Mouse (Mus musculus): ENCODE results near the gene Rpl9. TPM values are rescaled to one million over a fixed set of nuclear protein-coding genes. Genes with fewer than 3 reads are reported as not detected.

Gene Rpl9
- polyA plus RNA-seq, 1 experiment from 2014 or later = 959 TPM

- peaks cover 13% of the 10 kb centered on the region for H3K4me1 ChIP-seq
- H3K4me3 ChIP-seq = peak overlapping the region; percentile 27; the same call in 1 of the 2 replicates
- no peaks in the 10 kb centered on the region for H3K9me3 ChIP-seq (replicated peaks)
- WGBS = 17% methylated on average over 26 of the region's 26 CpGs
- peak overlapping the region; percentile 83 for H3K27ac ChIP-seq (replicated peaks)
- H3K36me3 ChIP-seq = peaks cover 52% of the 10 kb centered on the region
- no peaks in the 10 kb centered on the region for H3K27me3 ChIP-seq (ENCODE audit: low read depth, poor library complexity, severe bottlenecking)
- DNase-seq (ENCODE audit: low spot score) = peak; percentile 63
These were observed 24.6 kb upstream of the Rpl9 start for GRCm38 (mm10) chr5:65415653-65416458.

- no peak for DNase-seq (ENCODE audit: low spot score)
- 29% methylated on average over 12 of the region's 12 CpGs for WGBS
- Histone ChIP-seq H3K4me3 (no peak overlapping the region), H3K9me3 (replicated peaks) (no peaks in the 10 kb centered on the region), H3K4me1 (peaks cover 8% of the 10 kb centered on the region), H3K27ac (replicated peaks) (peak overlapping the region; percentile 46; the same call in 1 of the 2 replicates), H3K36me3 (peaks cover 81% of the 10 kb centered on the region), H3K27me3 (ENCODE audit: low read depth, poor library complexity, severe bottlenecking) (no peaks in the 10 kb centered on the region)
These were observed 16.7 kb upstream of the Rpl9 start for GRCm38 (mm10) chr5:65407989-65408388.

GRCm38 (mm10) chr5:65401251-65401994 lies 10.2 kb upstream of the Rpl9 start:
- H3K4me1 ChIP-seq = no peaks in the 10 kb centered on the region
- no peaks in the 10 kb centered on the region for H3K27me3 ChIP-seq (ENCODE audit: low read depth, poor library complexity, severe bottlenecking)
- peaks cover 91% of the 10 kb centered on the region for H3K36me3 ChIP-seq

GRCm38 (mm10) chr5:65394425-65394824 lies 3.2 kb upstream of the Rpl9 start:
- Histone ChIP-seq H3K4me3 (no peak overlapping the region), H3K9me3 (replicated peaks) (no peaks in the 10 kb centered on the region), H3K27ac (replicated peaks) (no peak overlapping the region), H3K4me1 (peaks cover 18% of the 10 kb centered on the region), H3K27me3 (ENCODE audit: low read depth, poor library complexity, severe bottlenecking) (no peaks in the 10 kb centered on the region), H3K36me3 (peaks cover 67% of the 10 kb centered on the region)
- 92% methylated on average over 7 of the region's 7 CpGs for WGBS
- no peak for DNase-seq (ENCODE audit: low spot score)

More at GRCm38 (mm10) chr5:65401251-65401994, 10.2 kb upstream of the Rpl9 start:
- H3K4me3 ChIP-seq = no peak overlapping the region
- no peaks in the 10 kb centered on the region for H3K9me3 ChIP-seq (replicated peaks)
- DNase-seq (ENCODE audit: low spot score) = peak; percentile 75
- 29% methylated on average over 2 of the region's 2 CpGs for WGBS
- H3K27ac ChIP-seq (replicated peaks) = no peak overlapping the region

GRCm38 (mm10) chr5:65391753-65392152 lies 509 bp upstream of the Rpl9 start:
- DNase-seq (ENCODE audit: low spot score) = no peak
- H3K27me3 ChIP-seq (ENCODE audit: low read depth, poor library complexity, severe bottlenecking) = no peaks in the 10 kb centered on the region
- 5% methylated on average over 12 of the region's 12 CpGs for WGBS
- peak overlapping the region; percentile 87 for H3K4me3 ChIP-seq
- H3K4me1 ChIP-seq = peaks cover 23% of the 10 kb centered on the region
- no peaks in the 10 kb centered on the region for H3K9me3 ChIP-seq (replicated peaks)
- H3K27ac ChIP-seq (replicated peaks) = peak overlapping the region; percentile 99
- peaks cover 66% of the 10 kb centered on the region for H3K36me3 ChIP-seq

- WGBS = 77% methylated on average over 6 of the region's 6 CpGs
These were observed 4.0 kb downstream of the Rpl9 start for GRCm38 (mm10) chr5:65387008-65387867.

GRCm38 (mm10) chr5:65385704-65386103 lies 5.5 kb downstream of the Rpl9 start:
- no peak for DNase-seq (ENCODE audit: low spot score)
- Histone ChIP-seq H3K27ac (replicated peaks) (no peak overlapping the region), H3K27me3 (ENCODE audit: low read depth, poor library complexity, severe bottlenecking) (no peaks in the 10 kb centered on the region), H3K9me3 (replicated peaks) (no peaks in the 10 kb centered on the region), H3K4me1 (peaks cover 13% of the 10 kb centered on the region), H3K4me3 (no peak overlapping the region), H3K36me3 (peaks cover 46% of the 10 kb centered on the region)
- 75% methylated on average over 2 of the region's 2 CpGs for WGBS

More at GRCm38 (mm10) chr5:65387008-65387867, 4.0 kb downstream of the Rpl9 start:
- Histone ChIP-seq H3K4me1 (peaks cover 18% of the 10 kb centered on the region), H3K36me3 (peaks cover 46% of the 10 kb centered on the region), H3K27ac (replicated peaks) (no peak overlapping the region), H3K27me3 (ENCODE audit: low read depth, poor library complexity, severe bottlenecking) (no peaks in the 10 kb centered on the region), H3K4me3 (no peak overlapping the region), H3K9me3 (replicated peaks) (no peaks in the 10 kb centered on the region)
- DNase-seq (ENCODE audit: low spot score) = no peak

GRCm38 (mm10) chr5:65374746-65375145 lies 16.5 kb downstream of the Rpl9 start:
- H3K27ac ChIP-seq (replicated peaks) = no peak overlapping the region
- no peak for DNase-seq (ENCODE audit: low spot score)
- WGBS = 90% methylated on average over 7 of the region's 7 CpGs
- H3K36me3 ChIP-seq = no peaks in the 10 kb centered on the region
- no peaks in the 10 kb centered on the region for H3K9me3 ChIP-seq (replicated peaks)
- no peaks in the 10 kb centered on the region for H3K4me1 ChIP-seq
- no peak overlapping the region for H3K4me3 ChIP-seq
- no peaks in the 10 kb centered on the region for H3K27me3 ChIP-seq (ENCODE audit: low read depth, poor library complexity, severe bottlenecking)

GRCm38 (mm10) chr5:65371551-65371950 lies 19.7 kb downstream of the Rpl9 start:
- Histone ChIP-seq H3K4me1 (no peaks in the 10 kb centered on the region), H3K27ac (replicated peaks) (no peak overlapping the region), H3K4me3 (no peak overlapping the region), H3K36me3 (no peaks in the 10 kb centered on the region), H3K9me3 (replicated peaks) (no peaks in the 10 kb centered on the region), H3K27me3 (ENCODE audit: low read depth, poor library complexity, severe bottlenecking) (no peaks in the 10 kb centered on the region)
- 96% methylated on average over 7 of the region's 7 CpGs for WGBS
- no peak for DNase-seq (ENCODE audit: low spot score)

GRCm38 (mm10) chr5:65367837-65368236 lies 23.4 kb downstream of the Rpl9 start:
- Histone ChIP-seq H3K4me3 (no peak overlapping the region), H3K4me1 (no peaks in the 10 kb centered on the region), H3K9me3 (replicated peaks) (no peaks in the 10 kb centered on the region), H3K36me3 (no peaks in the 10 kb centered on the region), H3K27ac (replicated peaks) (no peak overlapping the region), H3K27me3 (ENCODE audit: low read depth, poor library complexity, severe bottlenecking) (no peaks in the 10 kb centered on the region)
- 92% methylated on average over 11 of the region's 11 CpGs for WGBS
- no peak for DNase-seq (ENCODE audit: low spot score)

- no peaks in the 10 kb centered on the region for H3K4me1 ChIP-seq
- H3K27ac ChIP-seq (replicated peaks) = no peak overlapping the region
- H3K27me3 ChIP-seq (ENCODE audit: low read depth, poor library complexity, severe bottlenecking) = no peaks in the 10 kb centered on the region
- H3K36me3 ChIP-seq = no peaks in the 10 kb centered on the region
- WGBS = 87% methylated on average over 3 of the region's 3 CpGs
- H3K9me3 ChIP-seq (replicated peaks) = no peaks in the 10 kb centered on the region; the same call in 1 of the 2 replicates
- H3K4me3 ChIP-seq = no peak overlapping the region
- no peak for DNase-seq (ENCODE audit: low spot score)
These were observed 33.5 kb downstream of the Rpl9 start for GRCm38 (mm10) chr5:65357771-65358170.

GRCm38 (mm10) chr5:65356851-65357250 lies 34.4 kb downstream of the Rpl9 start:
- no peaks in the 10 kb centered on the region for H3K36me3 ChIP-seq
- no peaks in the 10 kb centered on the region for H3K27me3 ChIP-seq (ENCODE audit: low read depth, poor library complexity, severe bottlenecking)
- no peaks in the 10 kb centered on the region; the same call in 1 of the 2 replicates for H3K9me3 ChIP-seq (replicated peaks)
- no peak overlapping the region for H3K27ac ChIP-seq (replicated peaks)
- 88% methylated on average over 6 of the region's 6 CpGs for WGBS
- H3K4me1 ChIP-seq = no peaks in the 10 kb centered on the region
- no peak for DNase-seq (ENCODE audit: low spot score)
- H3K4me3 ChIP-seq = no peak overlapping the region

Data from midbrain, embryonic 10.5 days (tissue).